Mouse (Mus musculus) E14TG2a.4 (cell line): ENCODE measurements around the gene Cct6b.

Experiments used
- H3K27me3 ChIP-seq: 2 replicates; pipeline ENCODE4 v1.6.1; 2014; ENCODE audit warnings: low read length, control low read depth; ENCODE audit not compliant: insufficient read depth
- H3K36me3 ChIP-seq: 2 replicates; pipeline ENCODE4 v1.6.1; 2014; ENCODE audit warnings: low read length, control low read depth; ENCODE audit not compliant: insufficient read depth
- H3K4me1 ChIP-seq: replicated peaks from 2 replicates; pipeline ENCODE4 v1.6.1; 2014; ENCODE audit warnings: low read depth, low read length, control low read depth
- H3K4me3 ChIP-seq: replicated peaks from 2 replicates; pipeline ENCODE4 v1.5.1; 2014; ENCODE audit warnings: mild to moderate bottlenecking, low read length
- H3K9me3 ChIP-seq: 2 replicates; pipeline ENCODE4 v1.6.1; 2014; ENCODE audit warnings: low read length, control low read depth
- CTCF ChIP-seq: conservative IDR thresholded peaks from 2 replicates; pipeline ENCODE4 v1.5.1; 2014; ENCODE audit warnings: low read length
- NANOG ChIP-seq: IDR thresholded peaks from 2 replicates; pipeline ENCODE4 v1.6.1; 2014; ENCODE audit warnings: borderline replicate concordance, low read length, mixed read lengths
- POU5F1 ChIP-seq: IDR thresholded peaks from 2 replicates; pipeline ENCODE4 v1.6.1; 2014; ENCODE audit warnings: low read length, borderline replicate concordance

The Cct6b gene

DNA sequence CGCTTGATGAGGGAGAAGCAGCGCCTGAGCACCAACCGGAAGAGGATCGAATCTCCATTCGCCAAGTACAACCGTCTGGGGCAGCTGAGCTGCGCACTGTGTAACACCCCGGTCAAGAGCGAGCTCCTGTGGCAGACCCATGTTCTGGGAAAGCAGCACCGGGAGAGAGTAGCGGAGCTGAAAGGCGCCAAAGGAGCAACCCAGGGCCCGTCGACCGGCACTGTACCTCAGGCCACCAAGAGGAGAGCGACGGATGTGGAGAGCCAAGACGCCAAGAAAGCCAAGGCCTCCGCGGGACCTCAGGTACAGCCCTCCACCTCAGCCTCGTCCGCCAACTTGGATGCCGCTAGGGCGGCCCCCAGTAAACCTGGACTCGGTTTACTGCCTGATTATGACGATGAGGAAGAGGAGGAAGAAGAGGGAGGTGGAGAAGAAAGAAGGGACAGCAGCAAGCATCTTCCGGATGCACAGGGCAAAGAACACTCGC is 360 bp upstream of the Cct6b start:
- no peak for TF ChIP-seq NANOG
- no peak for TF ChIP-seq POU5F1
- TF ChIP-seq CTCF: no peak
- peaks cover 36% of the 10 kb centered on the region for H3K36me3 ChIP-seq
- peaks cover 30% of the 10 kb centered on the region for H3K4me1 ChIP-seq
- no peaks in the 10 kb centered on the region for H3K27me3 ChIP-seq
- peak overlapping the region; percentile 100 for H3K4me3 ChIP-seq
- no peaks in the 10 kb centered on the region for H3K9me3 ChIP-seq

DNA sequence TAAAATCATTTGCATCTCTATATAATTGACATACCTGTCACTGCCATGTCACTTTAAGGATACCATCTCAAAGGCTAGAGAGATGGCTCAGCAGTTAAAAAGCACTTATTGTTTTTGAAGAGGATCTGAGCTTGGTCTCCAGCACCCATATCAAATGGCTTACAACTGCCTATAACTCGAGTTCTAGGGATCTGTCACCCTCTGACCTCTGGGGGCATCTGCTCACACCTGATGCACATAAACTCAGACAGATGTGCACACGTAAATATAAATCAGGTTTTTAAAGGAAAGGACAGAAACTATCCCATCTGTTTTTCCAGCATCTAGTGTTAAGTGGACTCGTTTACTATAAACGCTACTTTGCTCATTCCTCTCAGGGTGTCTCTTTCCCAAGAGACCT is 860 bp downstream of the Cct6b start:
- Histone ChIP-seq H3K27me3 (no peaks in the 10 kb centered on the region), H3K4me1 (peaks cover 37% of the 10 kb centered on the region), H3K4me3 (peak overlapping the region; percentile 100), H3K36me3 (peaks cover 24% of the 10 kb centered on the region), H3K9me3 (no peaks in the 10 kb centered on the region)
- TF ChIP-seq CTCF: no peak
- no peak for TF ChIP-seq NANOG
- TF ChIP-seq POU5F1: no peak

DNA sequence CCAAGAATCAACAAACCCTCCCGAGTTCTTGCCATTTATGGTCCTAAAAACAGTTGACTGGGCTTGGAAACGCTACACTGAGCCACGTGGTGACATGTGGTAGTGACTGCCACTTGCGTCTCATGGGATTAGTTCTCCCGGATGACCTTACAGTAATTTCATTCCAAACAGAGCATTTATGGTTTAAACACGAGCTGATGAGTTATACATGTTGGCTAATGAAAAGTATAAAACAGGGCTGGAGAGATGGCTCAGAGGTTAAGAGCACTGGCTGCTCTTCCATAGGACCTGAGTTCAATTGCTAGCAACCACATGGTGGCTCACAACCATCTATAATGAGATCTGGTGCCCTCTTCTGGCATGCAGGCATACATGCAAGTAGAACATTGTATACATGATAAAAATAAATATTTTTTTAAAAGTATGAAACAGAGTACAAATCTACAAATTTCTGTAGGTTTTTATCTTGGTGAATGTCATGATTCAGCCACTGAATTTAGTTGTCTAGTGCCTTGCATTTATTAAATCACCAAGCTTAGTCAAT is 1.8 kb downstream of the Cct6b start:
- Histone ChIP-seq H3K4me1 (peaks cover 37% of the 10 kb centered on the region), H3K27me3 (no peaks in the 10 kb centered on the region), H3K9me3 (no peaks in the 10 kb centered on the region), H3K4me3 (no peak overlapping the region), H3K36me3 (peaks cover 21% of the 10 kb centered on the region)
- no peak for TF ChIP-seq POU5F1
- TF ChIP-seq CTCF: peak; percentile 41

DNA sequence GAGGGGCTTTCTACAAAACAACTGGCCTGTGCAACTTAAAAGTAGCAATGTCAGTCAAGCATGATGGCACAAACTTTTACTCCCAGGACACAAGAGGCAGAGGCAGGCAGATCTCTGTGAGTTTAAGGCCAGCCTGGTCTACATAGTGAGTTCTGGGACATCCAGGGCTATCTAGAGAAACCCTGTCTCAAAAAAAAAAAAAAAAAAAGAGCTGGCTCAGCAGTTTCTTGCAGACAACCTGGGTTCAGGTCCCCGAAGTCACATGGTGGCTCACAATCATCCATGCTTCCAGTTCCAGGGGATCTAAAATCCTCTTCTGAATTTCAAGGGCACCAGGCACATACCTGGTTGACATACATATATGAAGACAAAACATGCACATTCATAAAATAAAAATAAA is 8.2 kb downstream of the Cct6b start:
- Histone ChIP-seq H3K9me3 (no peaks in the 10 kb centered on the region), H3K27me3 (no peaks in the 10 kb centered on the region)
- TF ChIP-seq NANOG (no peak), POU5F1 (no peak), CTCF (no peak)

DNA sequence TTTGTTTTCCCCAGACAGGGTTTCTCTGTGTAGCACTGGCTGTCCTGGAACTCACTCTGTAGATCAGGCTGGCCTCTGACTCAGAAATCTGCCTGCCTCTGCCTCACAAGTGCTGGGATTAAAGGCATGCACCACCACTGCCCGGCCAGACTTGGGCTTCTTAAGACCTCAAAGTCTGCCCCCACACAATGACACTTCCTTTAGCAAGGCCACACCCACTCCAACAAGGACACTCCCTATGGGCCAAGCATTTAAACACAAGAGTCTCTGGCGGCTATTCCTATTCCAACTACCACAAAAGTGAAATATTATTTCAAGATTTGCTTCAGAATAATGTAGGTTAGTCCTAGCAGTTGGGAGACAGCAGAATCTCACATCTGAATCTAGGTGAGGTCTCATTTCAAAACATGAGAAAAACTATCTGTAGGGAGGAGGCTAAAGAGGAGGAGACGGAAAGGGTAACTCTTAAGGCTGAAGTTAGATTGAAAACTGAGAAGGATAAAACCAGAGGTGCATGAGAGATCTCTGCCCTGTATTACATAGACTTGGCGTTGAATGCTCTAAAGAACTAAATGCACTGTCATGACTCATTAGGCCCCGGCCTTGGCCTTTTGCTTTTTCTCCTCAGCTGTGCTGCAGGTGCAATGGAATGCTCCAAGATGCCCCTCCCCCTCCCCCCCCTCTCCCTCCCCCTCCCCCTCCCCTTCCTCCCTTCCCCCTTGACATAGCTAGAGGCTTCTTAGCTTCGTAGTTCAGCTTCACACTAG is 11.6 kb downstream of the Cct6b start:
- TF ChIP-seq NANOG (no peak), POU5F1 (no peak), CTCF (no peak)
- no peaks in the 10 kb centered on the region for H3K9me3 ChIP-seq

More for the DNA sequence above, 8.2 kb downstream of the Cct6b start:
- H3K4me3 ChIP-seq: no peak overlapping the region
- peaks cover 28% of the 10 kb centered on the region for H3K4me1 ChIP-seq
- H3K36me3 ChIP-seq: no peaks in the 10 kb centered on the region

DNA sequence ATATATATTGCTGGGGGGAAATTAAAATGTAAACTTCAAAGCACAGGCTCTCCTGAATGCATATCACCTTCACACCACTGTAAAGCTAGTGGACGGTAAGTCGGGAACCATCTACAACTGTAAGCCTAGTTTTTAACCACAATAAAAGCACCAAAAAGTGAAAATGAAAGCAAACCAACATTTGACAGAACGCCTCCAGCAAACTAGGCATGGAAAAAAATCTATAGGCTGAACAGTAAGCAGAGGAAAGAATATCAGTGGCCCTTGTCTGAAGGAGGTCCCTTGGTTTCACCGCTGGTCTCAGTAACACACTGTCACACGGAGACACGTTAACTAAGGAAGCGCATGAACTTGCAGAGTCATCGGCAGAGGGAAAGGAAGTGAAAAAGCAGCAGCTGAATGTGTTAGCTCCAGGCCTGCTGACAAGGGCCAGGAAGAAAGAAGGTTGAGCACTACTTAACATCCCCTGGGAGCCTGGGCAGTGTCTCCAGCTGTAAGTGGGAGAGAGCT is 17.2 kb downstream of the Cct6b start:
- H3K4me3 ChIP-seq: no peak overlapping the region
- no peaks in the 10 kb centered on the region for H3K9me3 ChIP-seq
- peaks cover 17% of the 10 kb centered on the region for H3K4me1 ChIP-seq
- H3K36me3 ChIP-seq: no peaks in the 10 kb centered on the region
- no peak for TF ChIP-seq NANOG
- peaks cover 8% of the 10 kb centered on the region; the same call in 1 of the 2 replicates for H3K27me3 ChIP-seq

More for the DNA sequence above, 11.6 kb downstream of the Cct6b start:
- 0 out of 2 replicates have a peak overlapping the region, but pooled peaks have one; percentile 3 for H3K4me3 ChIP-seq
- H3K4me1 ChIP-seq: peaks cover 25% of the 10 kb centered on the region
- no peaks in the 10 kb centered on the region for H3K36me3 ChIP-seq
- H3K27me3 ChIP-seq: no peaks in the 10 kb centered on the region

DNA sequence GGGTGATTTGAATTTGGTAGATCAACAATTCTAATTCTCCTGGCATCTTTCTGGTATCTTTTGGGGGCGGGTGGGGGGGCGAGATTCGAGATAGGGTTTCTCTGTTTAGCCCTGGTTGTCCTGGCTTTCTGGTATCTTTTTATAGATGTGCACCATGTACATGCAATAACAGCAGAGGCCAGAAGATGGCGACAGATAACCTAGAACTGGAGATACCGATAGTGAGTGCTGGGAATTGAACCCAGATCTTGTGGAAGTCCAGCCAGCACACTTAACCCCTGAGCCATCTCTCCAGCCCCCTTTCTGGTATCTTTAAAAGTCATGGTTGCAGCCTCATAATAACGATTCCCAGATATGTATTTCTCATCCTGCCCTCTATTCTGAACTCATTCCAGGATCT is 18.0 kb downstream of the Cct6b start:
- H3K4me1 ChIP-seq: peaks cover 10% of the 10 kb centered on the region
- H3K36me3 ChIP-seq: no peaks in the 10 kb centered on the region
- H3K4me3 ChIP-seq: no peak overlapping the region
- TF ChIP-seq POU5F1: no peak
- peak; percentile 51 for TF ChIP-seq CTCF
- no peaks in the 10 kb centered on the region for H3K9me3 ChIP-seq
- peaks cover 8% of the 10 kb centered on the region; the same call in 1 of the 2 replicates for H3K27me3 ChIP-seq

DNA sequence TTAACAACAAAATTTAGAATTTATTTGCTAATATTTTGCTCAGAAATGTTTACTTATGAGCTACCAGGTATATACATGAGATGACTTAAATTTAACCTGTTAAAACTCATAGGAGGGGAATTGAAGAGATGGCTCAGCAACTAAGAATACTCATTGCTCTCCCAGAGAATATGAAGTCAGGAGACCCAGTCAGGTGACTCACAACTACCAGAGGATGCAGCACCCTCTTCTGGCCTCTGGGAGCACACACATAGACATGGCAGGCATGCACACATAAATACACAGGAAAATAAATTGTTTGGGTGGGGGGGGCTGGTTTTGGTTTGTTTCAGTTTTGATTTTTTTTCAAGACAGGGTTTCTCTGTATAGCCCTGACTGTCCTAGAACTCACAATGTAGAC is 25.1 kb downstream of the Cct6b start:
- no peaks in the 10 kb centered on the region for H3K4me1 ChIP-seq
- H3K4me3 ChIP-seq: no peak overlapping the region
- no peaks in the 10 kb centered on the region for H3K36me3 ChIP-seq
- no peaks in the 10 kb centered on the region for H3K27me3 ChIP-seq
- H3K9me3 ChIP-seq: no peaks in the 10 kb centered on the region
- TF ChIP-seq NANOG: no peak
- TF ChIP-seq CTCF: peak; percentile 21; the same call in 1 of the 2 replicates

DNA sequence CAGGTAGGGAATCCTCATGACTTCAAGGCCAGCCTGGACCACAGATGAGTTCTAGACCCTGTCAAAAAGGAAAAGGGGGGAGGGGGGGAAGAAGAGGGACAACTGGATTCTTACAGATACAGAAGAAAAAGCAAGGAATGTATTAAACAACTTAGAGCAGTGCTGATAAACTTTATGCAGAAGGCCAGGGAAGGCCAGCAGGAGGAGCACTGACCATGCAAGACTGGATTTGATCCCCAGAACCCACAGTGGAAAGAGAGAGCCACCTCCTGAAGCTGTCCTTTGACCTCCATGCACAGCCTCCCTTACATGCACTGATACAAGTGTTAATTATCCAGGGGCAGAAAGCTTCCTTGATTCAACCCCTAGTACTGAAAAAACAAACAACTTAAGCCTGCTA is 29.9 kb downstream of the Cct6b start:
- Histone ChIP-seq H3K36me3 (no peaks in the 10 kb centered on the region), H3K4me1 (no peaks in the 10 kb centered on the region), H3K9me3 (peaks cover 4% of the 10 kb centered on the region; the same call in 1 of the 2 replicates), H3K27me3 (no peaks in the 10 kb centered on the region), H3K4me3 (no peak overlapping the region)
- no peak for TF ChIP-seq POU5F1
